10 mouse cellular contexts compared by ENCODE assay signal in the genomic region with DNA sequence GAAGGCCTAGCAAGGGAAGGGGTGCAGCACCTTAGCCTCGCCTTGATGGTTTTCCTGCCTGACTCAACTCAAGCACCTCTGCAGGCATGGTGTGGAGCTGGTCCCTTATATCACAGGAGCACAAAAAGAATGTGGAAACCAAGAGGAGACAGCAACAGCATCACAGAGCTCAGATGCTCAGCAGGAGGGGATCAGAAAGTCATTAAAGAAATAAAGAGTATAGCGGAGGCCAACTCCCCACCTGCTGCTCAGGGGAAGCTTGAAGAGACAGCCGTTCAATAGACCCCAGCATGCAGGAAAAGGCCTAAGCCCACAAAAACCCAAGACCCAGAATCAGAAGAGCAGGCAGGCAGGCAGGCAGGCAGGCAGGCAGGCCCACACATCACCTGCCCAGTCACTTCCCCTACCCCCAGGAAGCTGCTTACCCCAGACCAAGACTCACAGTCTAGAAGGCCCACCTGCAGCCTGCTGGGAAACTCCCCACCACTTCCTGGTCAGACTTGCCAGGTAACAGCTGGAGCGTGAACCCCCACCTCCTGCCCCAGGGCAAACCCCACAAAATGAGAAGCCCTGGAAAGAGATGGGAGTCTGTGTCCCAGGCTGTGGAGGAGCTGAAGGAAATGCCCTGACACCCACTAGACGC. TPM values are rescaled to one million over a fixed set of nuclear protein-coding genes. Genes with fewer than 3 reads are reported as not detected.
DNase-seq lines count a peak whose midpoint lies in the region; ATAC-seq and TF ChIP-seq lines count a peak whose summit lies in the region.
"Had no signal": no experiment of that assay in that cellular context is flagged by ENCODE, and none has a peak within 500 bp of the region (broad histone marks: within the 10 kb centered on the region; RNA-seq: fewer than 3 reads in every experiment).

No protein-coding gene starts in this region.

- ATAC-seq in forebrain, embryonic 14.5 days: 0 out of 2 replicates have a peak, but pooled peaks have one; percentile 18
- ATAC-seq in forebrain, embryonic 16.5 days: no peak
- ATAC-seq in midbrain, embryonic 16.5 days: no peak
- no peak for ATAC-seq in frontal cortex, adult (ENCODE audit: low TSS enrichment)

- H3K36me3 ChIP-seq in forebrain, embryonic 14.5 days (ENCODE audit: control insufficient read depth, insufficient read depth, low read length): no peaks in the 10 kb centered on the region
- H3K36me3 ChIP-seq in forebrain, embryonic 16.5 days (ENCODE audit: control insufficient read depth, insufficient read depth): no peaks in the 10 kb centered on the region
- no peaks in the 10 kb centered on the region for H3K36me3 ChIP-seq in spleen, adult 2 months (ENCODE audit: control insufficient read depth, insufficient read depth, low read length)
- H3K36me3 ChIP-seq in midbrain, embryonic 16.5 days (ENCODE audit: control insufficient read depth, insufficient read depth, low read length): no peaks in the 10 kb centered on the region

- 38% methylated on average over 5 of the region's 5 CpGs for WGBS in forebrain, embryonic 14.5 days
- 50% methylated on average over 5 of the region's 5 CpGs for WGBS in forebrain, embryonic 16.5 days
- WGBS in spleen, adult 2 months: 22% methylated on average over 5 of the region's 5 CpGs
- 43% methylated on average over 5 of the region's 5 CpGs for WGBS in midbrain, embryonic 16.5 days

- H3K27me3 ChIP-seq in forebrain, embryonic 14.5 days (replicated peaks; ENCODE audit: control insufficient read depth, insufficient read depth, low read length): no peaks in the 10 kb centered on the region
- H3K27me3 ChIP-seq in forebrain, embryonic 16.5 days (replicated peaks; ENCODE audit: control insufficient read depth, insufficient read depth, low read length): no peaks in the 10 kb centered on the region
- H3K27me3 ChIP-seq in spleen, adult 2 months (ENCODE audit: control insufficient read depth, insufficient read depth, low read length): no peaks in the 10 kb centered on the region
- H3K27me3 ChIP-seq in midbrain, embryonic 16.5 days (ENCODE audit: control insufficient read depth, insufficient read depth, low read depth, low read length): no peaks in the 10 kb centered on the region

- no peak for DNase-seq in forebrain, embryonic 14.5 days (ENCODE audit: low spot score)
- DNase-seq in spleen, adult 2 months (ENCODE audit: low read depth in 1 of 2, low spot score in 2 of 2): peak; percentile 59 to 81
- no peak for DNase-seq in spleen, postnatal 14 days (ENCODE audit: low spot score in 2 of 2)
- DNase-seq in right cerebral cortex, adult 2 months (ENCODE audit: low spot score in 2 of 2): no peak
- no peak for DNase-seq in frontal cortex, postnatal 25 days (ENCODE audit: low spot score in 2 of 2)
- DNase-seq: kidney, postnatal 14 days had no signal

- H3K9me3 ChIP-seq in forebrain, embryonic 14.5 days (replicated peaks; ENCODE audit: control insufficient read depth, low read length): no peaks in the 10 kb centered on the region
- H3K9me3 ChIP-seq in forebrain, embryonic 16.5 days (ENCODE audit: control insufficient read depth, low read length): no peaks in the 10 kb centered on the region
- H3K9me3 ChIP-seq in midbrain, embryonic 16.5 days (replicated peaks; ENCODE audit: control insufficient read depth, low read length, poor library complexity, severe bottlenecking): no peaks in the 10 kb centered on the region

- H3K9ac ChIP-seq in forebrain, embryonic 14.5 days (ENCODE audit: low read length): no peak overlapping the region
- no peak overlapping the region for H3K9ac ChIP-seq in forebrain, embryonic 16.5 days (replicated peaks; ENCODE audit: low read depth, low read length)
- H3K9ac ChIP-seq in midbrain, embryonic 16.5 days (ENCODE audit: low read depth, low read length): no peak overlapping the region
- H3K9ac ChIP-seq: lung, embryonic 14.5 days had no signal

- no peak overlapping the region for H3K4me2 ChIP-seq in forebrain, embryonic 14.5 days (ENCODE audit: low read length)
- no peak overlapping the region for H3K4me2 ChIP-seq in forebrain, embryonic 16.5 days (ENCODE audit: low read length)
- H3K4me2 ChIP-seq in midbrain, embryonic 16.5 days (ENCODE audit: low read length): no peak overlapping the region
- H3K4me2 ChIP-seq: lung, embryonic 14.5 days had no signal

- no peak for TF ChIP-seq CTCF in spleen, adult 2 months (IDR thresholded peaks at IDR 0.05; ENCODE audit: extremely low read depth, insufficient read depth, insufficient read length, insufficient replicate concordance)

- no peak for TF ChIP-seq POLR2A in spleen, adult 2 months (IDR thresholded peaks at IDR 0.05; ENCODE audit: low read depth, low read length)

- H3K4me3 ChIP-seq in forebrain, embryonic 14.5 days (ENCODE audit: low read depth, low read length): no peak overlapping the region
- H3K4me3 ChIP-seq in forebrain, embryonic 16.5 days (replicated peaks; ENCODE audit: low read length): no peak overlapping the region
- H3K4me3 ChIP-seq in spleen, adult 2 months (ENCODE audit: extremely low read depth, insufficient read depth, insufficient read length): no peak overlapping the region
- no peak overlapping the region for H3K4me3 ChIP-seq in midbrain, embryonic 16.5 days (ENCODE audit: low read depth, low read length)

- no peak overlapping the region for H3K27ac ChIP-seq in forebrain, embryonic 14.5 days (ENCODE audit: low read depth, low read length)
- no peak overlapping the region for H3K27ac ChIP-seq in forebrain, embryonic 16.5 days (ENCODE audit: low read length)
- peak overlapping the region; percentile 88 for H3K27ac ChIP-seq in spleen, adult 2 months (ENCODE audit: insufficient read depth, low read length)
- H3K27ac ChIP-seq in midbrain, embryonic 16.5 days (ENCODE audit: low read length): peak overlapping the region; percentile 2; the same call in 1 of the 2 replicates

- H3K4me1 ChIP-seq in forebrain, embryonic 14.5 days (ENCODE audit: control insufficient read depth, insufficient read depth, low read length): peaks cover 12% of the 10 kb centered on the region; the same call in 1 of the 2 replicates
- peaks cover 27% of the 10 kb centered on the region for H3K4me1 ChIP-seq in forebrain, embryonic 16.5 days (replicated peaks; ENCODE audit: control insufficient read depth, insufficient read depth, low read length)
- H3K4me1 ChIP-seq in spleen, adult 2 months (ENCODE audit: control insufficient read depth, insufficient read depth, insufficient read length): peaks cover 82% of the 10 kb centered on the region
- peaks cover 21% of the 10 kb centered on the region for H3K4me1 ChIP-seq in midbrain, embryonic 16.5 days (ENCODE audit: control insufficient read depth, insufficient read depth, low read length)

RNA-seq across cellular contexts. Expression of gene Sema4d, which starts 39.6 kb away (rescaled TPM):
- polyA plus RNA-seq in forebrain, embryonic 14.5 days (2014; fragmentation: Nextera tagmentation; extraction: Ambion mirVana): 12.7 and 22.1 TPM in 2 replicates
- 20.8 and 24.6 TPM in 2 replicates for polyA plus RNA-seq in forebrain, embryonic 16.5 days (2015; fragmentation: Nextera tagmentation; extraction: Ambion mirVana)
- polyA plus RNA-seq in spleen, adult 2 months (2012; rRNA removed): 77.0 and 103 TPM in 2 replicates
- 15.4 and 16.7 TPM in 2 replicates for polyA plus RNA-seq in midbrain, embryonic 16.5 days (2015; fragmentation: Nextera tagmentation; extraction: Ambion mirVana)

Comparison
In these comparisons a context has a peak if more than half of its experiments do, and no peak if none do; other contexts are left out.
1. DNase-seq: peak in spleen, adult 2 months (2 of 2); none in forebrain, embryonic 14.5 days (single experiment), spleen, postnatal 14 days (0 of 2), right cerebral cortex, adult 2 months (0 of 2) and frontal cortex, postnatal 25 days (0 of 2).
2. H3K27ac ChIP-seq: peak in spleen, adult 2 months (single experiment) and midbrain, embryonic 16.5 days (single experiment); none in forebrain, embryonic 14.5 days (single experiment) and forebrain, embryonic 16.5 days (single experiment).